Mouse (Mus musculus) liver, adult 2 months (tissue): ENCODE measurements around the gene Gpr27.

ENCODE experiments used
- CTCF ChIP-seq: fragments of 200-500 bp; IDR thresholded peaks from 2 replicates; pipeline ENCODE4 v1.5.1; 2011; ENCODE audit warnings: low read depth, low read length, control low read depth
- POLR2A ChIP-seq: fragments of 200-500 bp; IDR thresholded peaks from 2 replicates; pipeline ENCODE4 v1.6.1; 2011; ENCODE audit warnings: low read length, control low read depth; ENCODE audit not compliant: insufficient read depth; ENCODE audit errors: extremely low read depth

DNA sequence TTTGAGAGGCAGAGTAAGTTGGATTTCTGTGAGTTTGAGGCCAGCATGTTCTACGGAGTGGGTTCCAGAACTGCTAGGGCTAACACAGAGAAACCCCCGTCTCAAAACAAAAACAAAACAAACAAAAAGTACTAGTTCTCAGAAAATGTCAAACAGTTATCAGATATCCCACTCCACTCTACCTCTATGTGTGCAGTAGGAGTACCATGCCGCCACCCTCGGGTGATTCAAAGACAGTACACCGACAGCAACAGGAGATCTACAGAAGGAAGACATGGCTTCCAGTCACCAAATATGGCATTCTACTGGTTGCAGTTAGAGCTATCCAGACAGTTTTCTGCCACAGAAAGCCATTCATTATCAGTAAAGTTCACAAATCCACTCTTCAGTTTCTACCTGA, 47.6 kb upstream of the Gpr27 start:
- TF ChIP-seq CTCF = no peak
- no peak for TF ChIP-seq POLR2A
